Mouse (Mus musculus) CD4-positive, CD25-positive, alpha-beta regulatory T cell, adult 4 months (primary cell): ENCODE data around the gene Gm42417. TPM values are rescaled to one million over a fixed set of nuclear protein-coding genes. Genes with fewer than 3 reads are reported as not detected.

Source experiments
- ATAC-seq: one replicate; pipeline ENCODE4 v1.8.0; 2017
- polyA plus RNA-seq, 2 experiments: library from polyadenylated mRNA; unstranded; fragments of 100-300 nt; shearing (Covaris generic); gene quantifications; one replicate each; pipeline ENCODE4 v1.2.1; 2017

Gm42417 gene
- polyA plus RNA-seq, 2 experiments from 2014 or later: 2.3 TPM; not detected in 1

DNA sequence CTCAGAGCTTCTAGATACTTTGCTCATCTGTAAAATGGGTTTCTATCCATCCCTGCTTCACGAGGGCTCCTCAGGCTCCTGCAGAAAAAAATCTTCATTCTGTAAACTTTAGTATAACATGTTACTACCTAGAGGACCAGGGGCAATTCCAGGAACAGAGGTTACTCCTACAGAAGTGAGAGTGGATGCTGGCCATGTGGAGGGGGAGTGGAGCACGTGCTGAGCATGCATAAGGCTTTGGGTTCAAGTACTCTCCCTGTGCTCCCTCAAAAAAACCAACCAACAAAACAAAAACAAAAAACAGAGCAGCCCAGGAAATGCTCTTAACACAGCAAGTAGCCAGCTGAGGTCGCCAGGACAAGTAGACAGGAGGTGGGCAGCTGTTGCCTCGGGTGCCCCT, 24.4 kb upstream of the Gm42417 start:
- ATAC-seq: no peak

- ATAC-seq: no peak
Observed at GRCm38 (mm10) chr1:36563197-36563596, 24.0 kb upstream of the Gm42417 start.

- no peak for ATAC-seq
Observed at GRCm38 (mm10) chr1:36562388-36562787, 23.2 kb upstream of the Gm42417 start.

DNA sequence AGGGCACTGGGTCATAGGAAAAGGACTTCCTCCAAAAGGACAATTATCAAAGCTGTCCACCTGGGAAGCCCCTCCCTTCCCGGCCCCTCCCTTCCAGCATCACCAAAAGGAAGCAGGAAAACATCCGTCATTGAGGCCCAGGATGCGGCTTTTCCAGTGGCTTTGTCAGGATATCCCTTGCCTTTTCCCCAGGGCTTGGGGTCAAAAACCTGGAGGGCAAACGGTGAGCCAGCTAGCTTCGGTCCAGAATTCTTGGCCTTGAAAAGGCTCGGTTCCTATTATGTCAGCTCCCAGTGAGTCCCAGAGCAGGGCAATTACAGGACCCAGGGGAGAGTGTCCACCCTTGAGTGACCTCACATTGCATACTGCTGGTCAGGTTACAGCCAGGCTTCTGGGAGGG, 21.7 kb upstream of the Gm42417 start:
- ATAC-seq: no peak

- ATAC-seq: no peak
Observed at GRCm38 (mm10) chr1:36559888-36560287, 20.7 kb upstream of the Gm42417 start.

- ATAC-seq: no peak
Observed at GRCm38 (mm10) chr1:36559256-36559655, 20.0 kb upstream of the Gm42417 start.

GRCm38 (mm10) chr1:36558031-36558993, 19.1 kb upstream of the Gm42417 start, which contains the start of gene Sema4c:
Sema4c (minus strand) TSS chr1:36558349.
- ATAC-seq: peak; percentile 59

DNA sequence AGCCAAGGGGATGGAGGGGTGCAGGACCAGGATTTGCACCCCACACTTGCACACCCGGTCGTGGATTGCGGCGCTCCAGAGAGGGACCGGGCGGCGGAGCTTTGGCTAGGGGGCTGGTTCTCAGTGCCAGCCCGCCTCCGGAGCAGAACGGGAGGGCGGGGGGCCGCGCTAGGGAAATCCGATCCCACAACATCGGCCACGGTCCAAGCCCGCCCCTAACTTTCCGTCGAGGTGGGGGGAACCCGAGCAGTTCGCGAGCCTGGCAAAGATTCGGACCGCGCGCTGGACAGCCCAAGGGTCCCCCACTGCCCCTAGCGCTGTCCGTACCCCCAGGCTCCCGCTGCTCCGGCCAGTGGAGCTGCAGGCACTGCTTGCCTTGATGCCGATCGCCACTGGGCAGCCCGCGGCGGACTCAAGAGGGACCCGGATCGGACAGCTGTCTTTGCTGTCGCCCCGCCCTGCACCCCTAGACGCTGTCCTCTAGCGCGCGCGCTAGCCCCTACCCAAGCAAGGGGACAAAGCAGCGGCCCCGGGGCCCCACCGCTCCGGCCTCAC, 18.3 kb upstream of the Gm42417 start:
- peak; percentile 18 for ATAC-seq

DNA sequence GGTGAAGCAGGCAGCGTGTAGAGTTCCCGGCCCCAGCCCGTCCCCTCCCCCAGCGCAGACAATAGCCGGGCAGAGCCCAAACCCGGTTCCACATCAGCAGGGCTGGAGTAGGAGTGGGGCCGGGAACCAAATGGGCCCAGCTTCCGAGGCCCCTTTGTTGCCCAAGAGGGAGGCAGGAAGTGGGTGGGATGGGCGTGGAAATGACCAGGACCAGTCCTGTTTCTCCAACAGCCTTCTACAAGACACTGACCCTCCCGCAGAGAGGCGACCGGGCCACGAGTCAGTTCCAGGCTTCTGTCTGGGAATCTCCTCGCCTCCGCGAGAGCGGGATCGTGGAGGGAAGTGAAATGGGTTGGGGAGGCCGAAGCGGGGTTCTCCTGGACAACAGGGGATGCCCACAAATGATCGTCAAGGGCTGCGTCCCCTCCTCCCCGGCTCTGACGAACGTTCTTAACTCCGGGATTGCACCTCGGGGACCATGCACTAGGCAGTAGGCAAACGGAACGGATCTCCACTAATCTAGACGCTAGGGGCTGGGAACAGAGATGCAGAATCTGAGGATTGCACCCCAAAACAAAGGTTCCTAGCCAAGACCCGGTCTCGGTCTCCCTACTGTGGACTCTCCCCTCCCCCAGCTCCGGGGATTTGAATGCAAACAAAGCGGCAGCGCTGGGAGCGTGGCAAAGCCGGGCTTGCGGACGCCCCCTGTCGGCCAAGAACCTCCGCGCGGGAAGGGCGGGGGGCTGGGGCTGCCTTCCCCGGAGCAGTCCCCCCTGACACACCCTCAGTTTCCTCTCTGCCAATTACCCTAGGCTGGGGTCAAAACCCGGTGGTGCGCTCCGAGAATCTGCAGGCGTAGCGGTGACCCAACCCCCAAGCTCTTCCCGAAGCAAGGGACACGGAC, 17.6 kb upstream of the Gm42417 start:
- peak; percentile 61 for ATAC-seq

DNA sequence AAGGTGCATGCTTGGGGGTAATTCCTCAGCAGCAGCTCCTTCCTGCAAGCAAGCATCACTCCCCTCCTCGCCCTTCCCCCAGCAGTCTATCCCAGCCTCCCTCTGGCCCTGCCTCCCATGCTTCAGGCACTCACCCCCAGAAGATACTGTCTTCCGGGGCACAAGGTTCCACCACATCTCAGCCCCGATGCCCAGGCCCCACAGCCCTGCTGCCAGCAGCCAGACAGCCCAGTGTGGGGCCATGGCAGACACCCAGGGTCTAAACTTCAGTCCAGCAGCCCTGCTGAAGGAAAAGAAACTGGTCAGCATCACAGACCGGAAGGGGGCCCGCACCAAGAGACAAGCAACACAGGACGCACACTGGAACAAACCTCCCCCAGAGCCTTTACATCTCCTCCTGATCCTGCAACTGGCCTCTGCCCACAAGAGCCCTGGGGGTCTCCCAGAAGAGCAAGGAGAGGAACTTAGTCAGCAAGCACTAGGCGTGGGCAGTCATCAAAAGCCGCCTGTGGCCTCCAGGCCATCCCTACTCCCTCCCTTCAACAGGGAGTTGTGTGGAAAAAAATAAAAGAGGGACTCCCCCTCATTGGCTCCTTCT, 16.7 kb upstream of the Gm42417 start:
- ATAC-seq: no peak

GRCm38 (mm10) chr1:36554633-36555399, 15.6 kb upstream of the Gm42417 start:
- no peak for ATAC-seq

DNA sequence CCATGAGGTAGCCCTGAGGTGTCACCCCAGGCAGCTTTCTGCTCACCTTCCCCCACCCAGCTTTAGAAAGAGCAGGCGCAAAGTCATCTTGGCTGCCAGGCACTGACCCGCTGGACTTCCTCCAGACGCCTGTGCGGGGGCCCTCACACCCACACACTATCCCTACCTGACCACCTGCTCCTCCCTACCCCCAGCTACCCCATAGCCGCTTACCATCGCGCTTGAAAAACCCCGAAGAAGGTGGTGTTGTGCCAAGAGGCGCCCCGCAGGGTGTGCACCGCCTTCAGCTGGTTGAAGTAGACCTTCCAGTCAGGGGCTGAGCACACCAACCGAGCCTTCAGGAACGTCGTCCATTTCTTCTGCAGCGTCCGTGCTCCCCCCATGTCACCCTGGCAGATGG, 13.3 kb upstream of the Gm42417 start:
- ATAC-seq: no peak

DNA sequence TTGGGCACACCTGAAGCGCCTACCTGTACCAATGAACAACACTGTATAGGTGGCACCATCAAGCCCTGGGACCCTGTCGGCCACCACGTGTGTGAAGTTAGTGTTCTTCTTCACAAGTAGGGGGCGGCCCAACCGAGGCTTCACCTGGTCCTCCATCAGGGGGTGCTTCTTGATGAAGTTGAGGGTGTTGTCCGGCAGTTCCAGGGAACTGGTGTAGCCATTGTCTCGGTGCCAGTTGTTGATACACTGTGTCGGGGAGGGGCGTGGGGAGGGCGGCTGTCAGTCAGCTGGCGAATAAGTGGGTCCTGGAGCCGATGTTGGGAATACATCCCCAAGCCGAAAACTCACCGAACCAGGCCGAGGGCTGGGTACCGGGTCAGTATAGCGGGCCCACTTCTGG, 12.7 kb upstream of the Gm42417 start:
- no peak for ATAC-seq

DNA sequence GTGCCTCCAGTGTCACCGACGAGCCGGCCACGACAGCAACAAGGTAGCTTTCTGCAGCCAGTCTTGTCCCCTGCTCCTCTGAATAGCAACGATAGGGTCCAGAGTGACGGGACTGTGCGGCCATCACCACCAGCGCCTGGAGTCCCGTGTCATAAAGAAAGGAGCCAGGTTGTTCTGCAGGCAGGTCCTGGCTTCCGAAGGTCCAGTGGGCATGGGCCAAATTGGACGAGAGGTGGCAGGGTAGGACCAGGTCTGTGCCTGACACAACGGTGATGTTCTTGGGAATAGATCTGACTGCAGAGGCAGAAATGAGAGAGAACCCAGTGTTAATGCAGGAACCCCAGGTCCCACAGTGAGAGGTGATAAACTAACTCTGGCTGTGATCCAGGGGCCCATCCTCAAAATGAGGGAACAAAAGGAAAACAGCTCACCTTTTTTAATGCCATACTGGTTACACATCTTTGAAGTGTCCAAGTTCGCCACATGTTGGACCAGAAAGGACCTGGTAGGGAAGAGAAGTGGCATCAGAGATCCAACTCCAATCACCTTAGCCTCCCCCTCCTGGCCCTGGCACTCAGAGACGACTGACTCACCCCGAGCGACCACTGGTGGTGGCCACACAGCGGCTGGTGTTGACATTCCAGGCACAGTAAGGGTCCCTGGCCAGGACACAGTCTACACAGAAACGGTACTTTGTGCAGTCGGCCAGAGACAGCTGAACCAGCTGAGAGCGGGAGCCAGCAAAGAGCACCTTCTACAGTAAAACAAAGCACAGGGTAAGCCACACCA, 11.0 kb upstream of the Gm42417 start:
- no peak for ATAC-seq

DNA sequence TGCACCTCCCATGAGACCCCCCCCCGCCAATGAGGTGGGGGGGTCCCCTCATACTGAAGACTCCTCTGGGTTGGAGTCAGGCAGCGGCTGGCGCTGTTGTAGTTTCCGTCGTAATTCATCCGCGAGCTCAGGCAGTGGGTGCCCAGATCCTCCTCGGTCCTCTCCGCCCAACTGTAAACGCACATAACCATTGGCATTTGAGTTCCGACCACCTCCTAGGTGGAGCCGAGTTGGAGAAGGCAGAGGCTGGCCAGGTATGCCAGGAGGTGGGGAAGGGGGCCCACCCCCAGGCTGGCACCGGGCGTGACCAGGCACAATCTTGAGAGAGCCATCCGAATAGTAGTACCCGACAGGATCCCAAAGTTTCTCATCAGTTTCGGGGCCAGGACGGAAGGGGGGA, 10.3 kb upstream of the Gm42417 start:
- no peak for ATAC-seq

GRCm38 (mm10) chr1:36548771-36549170, 9.5 kb upstream of the Gm42417 start:
- no peak for ATAC-seq

GRCm38 (mm10) chr1:36547981-36548598, 8.9 kb upstream of the Gm42417 start:
- no peak for ATAC-seq

DNA sequence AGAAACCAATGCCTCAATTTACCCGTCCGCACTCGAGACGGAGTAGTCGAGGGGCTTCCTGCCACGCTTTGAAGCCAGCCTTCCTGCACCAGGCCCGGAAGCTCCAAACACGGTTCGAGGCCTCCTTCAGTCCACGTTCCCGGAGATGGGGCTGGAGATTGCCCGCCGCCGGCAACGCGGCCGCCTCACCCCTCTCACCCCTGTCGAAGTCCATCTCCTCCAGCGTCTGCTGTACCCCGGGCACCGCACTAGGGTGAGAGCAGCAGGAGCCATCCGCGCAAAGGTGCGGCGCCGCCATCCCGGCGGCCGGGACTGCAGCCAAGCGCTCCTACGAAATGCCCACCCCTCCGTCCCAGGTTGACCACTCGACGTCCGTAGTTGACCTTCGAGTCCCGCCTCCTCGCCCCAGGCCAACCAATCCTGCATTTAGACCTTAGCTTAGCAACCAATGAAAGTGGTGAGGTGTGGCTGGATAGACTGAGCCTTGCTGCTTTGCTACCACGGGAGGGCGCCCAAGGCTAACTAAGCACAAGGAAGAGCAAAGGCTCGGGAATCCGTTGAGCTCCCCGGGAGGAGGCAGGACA, 7.8 kb upstream of the Gm42417 start, which contains the start of gene Ankrd39:
Gene Ankrd39 (minus strand): TSS at position 558 of the 584 bp plus-strand sequence.
- ATAC-seq: peak; percentile 97

GRCm38 (mm10) chr1:36545845-36546600, 6.8 kb upstream of the Gm42417 start:
- no peak for ATAC-seq
